Mouse (Mus musculus): ENCODE results near the gene Gpx4. TPM values are rescaled to one million over a fixed set of nuclear protein-coding genes. Genes with fewer than 3 reads are reported as not detected.

Gpx4 gene
- polyA plus RNA-seq, 1 experiment = 1,278 TPM

- TF ChIP-seq POLR2AphosphoS2 (IDR thresholded peaks at IDR 0.05; ENCODE audit: insufficient read length, low read depth) (peak; percentile 55), MYOG (IDR thresholded peaks at IDR 0.05; ENCODE audit: control insufficient read depth in 1 of 3, insufficient read depth in 1 of 3, insufficient read length in 2 of 3, low read depth in 2 of 3) (no peak)
- H3K79me2 ChIP-seq (ENCODE audit: control insufficient read depth, insufficient read depth) = peaks cover 23% of the 10 kb centered on the region
- peak overlapping the region; percentile 96 for H3K4me3 ChIP-seq
- peak overlapping the region; percentile 91 for H3K4me2 ChIP-seq (ENCODE audit: low read depth)
- peaks cover 11% of the 10 kb centered on the region for H3K36me3 ChIP-seq (ENCODE audit: control insufficient read depth, insufficient read depth)
- H3ac ChIP-seq (ENCODE audit: control insufficient read depth, insufficient read length) = no peak overlapping the region
- H3K27me3 ChIP-seq (ENCODE audit: control insufficient read depth, insufficient read depth, insufficient read length) = no peaks in the 10 kb centered on the region
Observed at GRCm38 (mm10) chr10:80055364-80055763, 8.4 kb downstream of the Gpx4 start.

- Histone ChIP-seq H3K4me2 (ENCODE audit: low read depth) (peak overlapping the region; percentile 91), H3ac (ENCODE audit: control insufficient read depth, insufficient read length) (no peak overlapping the region), H3K36me3 (ENCODE audit: control insufficient read depth, insufficient read depth) (peaks cover 11% of the 10 kb centered on the region), H3K27me3 (ENCODE audit: control insufficient read depth, insufficient read depth, insufficient read length) (no peaks in the 10 kb centered on the region), H3K4me3 (peak overlapping the region; percentile 96), H3K79me2 (ENCODE audit: control insufficient read depth, insufficient read depth) (peaks cover 23% of the 10 kb centered on the region)
- TF ChIP-seq POLR2AphosphoS2 (IDR thresholded peaks at IDR 0.05; ENCODE audit: insufficient read length, low read depth) = peak; percentile 5
- TF ChIP-seq REST (IDR thresholded peaks at IDR 0.05; ENCODE audit: insufficient read depth, insufficient read length) = no peak
- TF ChIP-seq MYOG (IDR thresholded peaks at IDR 0.05; ENCODE audit: control insufficient read depth in 1 of 3, insufficient read depth in 1 of 3, insufficient read length in 2 of 3, low read depth in 2 of 3) = no peak
Observed at GRCm38 (mm10) chr10:80055891-80056290, 8.9 kb downstream of the Gpx4 start.

- TF ChIP-seq TCF3 (IDR thresholded peaks at IDR 0.05; ENCODE audit: insufficient read length, low read depth) (no peak), POLR2AphosphoS2 (IDR thresholded peaks at IDR 0.05; ENCODE audit: insufficient read length, low read depth) (peak; percentile 76), MYOD1 (IDR thresholded peaks at IDR 0.05; ENCODE audit: control insufficient read depth in 1 of 3, insufficient read length in 2 of 3, low read depth in 2 of 3) (no peak), SRF (IDR thresholded peaks at IDR 0.05; ENCODE audit: control insufficient read depth, insufficient read length, low read depth) (no peak), MAX (IDR thresholded peaks at IDR 0.05; ENCODE audit: low read depth) (no peak), E2F4 (IDR thresholded peaks at IDR 0.05; ENCODE audit: insufficient read depth) (no peak), POLR2A (IDR thresholded peaks at IDR 0.05; ENCODE audit: insufficient read length, low read depth) (peak; percentile 36), REST (IDR thresholded peaks at IDR 0.05; ENCODE audit: insufficient read depth, insufficient read length) (no peak), USF1 (IDR thresholded peaks at IDR 0.05; ENCODE audit: low read depth) (no peak)
- H3K27me3 ChIP-seq (ENCODE audit: control insufficient read depth, insufficient read depth, insufficient read length) = no peaks in the 10 kb centered on the region
- peaks cover 23% of the 10 kb centered on the region for H3K79me2 ChIP-seq (ENCODE audit: control insufficient read depth, insufficient read depth)
- H3ac ChIP-seq (ENCODE audit: control insufficient read depth, insufficient read length) = no peak overlapping the region
- peaks cover 11% of the 10 kb centered on the region for H3K36me3 ChIP-seq (ENCODE audit: control insufficient read depth, insufficient read depth)
- H3K4me2 ChIP-seq (ENCODE audit: low read depth) = no peak overlapping the region
- H3K4me3 ChIP-seq = no peak overlapping the region
Observed at GRCm38 (mm10) chr10:80056506-80056905, 9.5 kb downstream of the Gpx4 start.

- TF ChIP-seq USF1 (IDR thresholded peaks at IDR 0.05; ENCODE audit: low read depth) = no peak
- TF ChIP-seq POLR2A (IDR thresholded peaks at IDR 0.05; ENCODE audit: insufficient read length, low read depth) = peak; percentile 59
- TF ChIP-seq POLR2AphosphoS2 (IDR thresholded peaks at IDR 0.05; ENCODE audit: insufficient read length, low read depth) = peak; percentile 88
- H3K36me3 ChIP-seq (ENCODE audit: control insufficient read depth, insufficient read depth) = peaks cover 11% of the 10 kb centered on the region
- no peak overlapping the region for H3K4me2 ChIP-seq (ENCODE audit: low read depth)
- H3K79me2 ChIP-seq (ENCODE audit: control insufficient read depth, insufficient read depth) = peaks cover 23% of the 10 kb centered on the region
- H3K4me3 ChIP-seq = no peak overlapping the region
- H3ac ChIP-seq (ENCODE audit: control insufficient read depth, insufficient read length) = no peak overlapping the region
- no peaks in the 10 kb centered on the region for H3K27me3 ChIP-seq (ENCODE audit: control insufficient read depth, insufficient read depth, insufficient read length)
Observed at GRCm38 (mm10) chr10:80056976-80057682, 10.2 kb downstream of the Gpx4 start.

GRCm38 (mm10) chr10:80057683-80058326 is 10.8 kb downstream of the Gpx4 start:
- TF ChIP-seq REST (IDR thresholded peaks at IDR 0.05; ENCODE audit: insufficient read depth, insufficient read length) = no peak
- peak; percentile 37 for TF ChIP-seq POLR2A (IDR thresholded peaks at IDR 0.05; ENCODE audit: insufficient read length, low read depth)
- no peak for TF ChIP-seq MYOG (IDR thresholded peaks at IDR 0.05; ENCODE audit: control insufficient read depth in 1 of 3, insufficient read depth in 1 of 3, insufficient read length in 2 of 3, low read depth in 2 of 3)
- peak; percentile 65 for TF ChIP-seq POLR2AphosphoS2 (IDR thresholded peaks at IDR 0.05; ENCODE audit: insufficient read length, low read depth)
- no peak for TF ChIP-seq USF1 (IDR thresholded peaks at IDR 0.05; ENCODE audit: low read depth)
- TF ChIP-seq MAX (IDR thresholded peaks at IDR 0.05; ENCODE audit: low read depth) = no peak
- no peak for TF ChIP-seq TCF12 (IDR thresholded peaks at IDR 0.05; ENCODE audit: insufficient read depth, poor library complexity, severe bottlenecking)
- no peak for TF ChIP-seq E2F4 (IDR thresholded peaks at IDR 0.05; ENCODE audit: insufficient read depth)
- TF ChIP-seq TCF3 (IDR thresholded peaks at IDR 0.05; ENCODE audit: insufficient read length, low read depth) = no peak
- TF ChIP-seq CEBPB (IDR thresholded peaks at IDR 0.05; ENCODE audit: insufficient read depth, poor library complexity, severe bottlenecking) = no peak
- TF ChIP-seq MYOD1 (IDR thresholded peaks at IDR 0.05; ENCODE audit: control insufficient read depth in 1 of 3, insufficient read length in 2 of 3, low read depth in 2 of 3) = no peak
- Histone ChIP-seq H3K36me3 (ENCODE audit: control insufficient read depth, insufficient read depth) (peaks cover 11% of the 10 kb centered on the region), H3ac (ENCODE audit: control insufficient read depth, insufficient read length) (no peak overlapping the region), H3K79me2 (ENCODE audit: control insufficient read depth, insufficient read depth) (peaks cover 23% of the 10 kb centered on the region), H3K4me3 (no peak overlapping the region), H3K27me3 (ENCODE audit: control insufficient read depth, insufficient read depth, insufficient read length) (no peaks in the 10 kb centered on the region), H3K4me2 (ENCODE audit: low read depth) (no peak overlapping the region)
